Mouse (Mus musculus) MEL (cell line): ENCODE results near the gene Siae. TPM values are rescaled to one million over a fixed set of nuclear protein-coding genes. Genes with fewer than 3 reads are reported as not detected.

ENCODE experiments used
- DNase-seq: peaks from one replicate; pipeline ENCODE4 v3.0.0; 2011; ENCODE audit warnings: low read depth, low spot score
- H3K27ac ChIP-seq: 2 replicates; pipeline ENCODE4 v1.5.1; 2012; ENCODE audit warnings: low read depth, mild to moderate bottlenecking, control low read depth, low read length, moderate library complexity; ENCODE audit not compliant: control insufficient read depth
- H3K27me3 ChIP-seq, 2 experiments: fragments of 150-350 bp in 1 of 2; sonication (generic) in 1 of 2; 2 replicates each; pipeline ENCODE4 v1.6.1; 2012; ENCODE audit warnings: low read length in 2 of 2, mild to moderate bottlenecking in 2 of 2, improper control_type of control experiment in 1 of 2, moderate library complexity in 1 of 2; ENCODE audit not compliant: insufficient read depth in 2 of 2, control insufficient read depth in 1 of 2
- H3K36me3 ChIP-seq, 2 experiments: 2 replicates each; pipeline ENCODE4 v1.6.1; 2012 to 2014; ENCODE audit warnings: low read length in 2 of 2, improper control_type of control experiment in 1 of 2, inconsistent platforms in 1 of 2, mild to moderate bottlenecking in 1 of 2; ENCODE audit not compliant: insufficient read depth in 2 of 2, control insufficient read depth in 1 of 2
- H3K4me1 ChIP-seq, 2 experiments: fragments of 150-350 bp in 1 of 2; sonication (generic) in 1 of 2; 2 replicates each; pipeline ENCODE4 v1.6.1; 2012; ENCODE audit warnings: low read length in 2 of 2, improper control_type of control experiment in 1 of 2, mild to moderate bottlenecking in 1 of 2; ENCODE audit not compliant: insufficient read depth in 2 of 2, control insufficient read depth in 1 of 2
- H3K4me3 ChIP-seq, 2 experiments: fragments of 150-350 bp in 1 of 2; sonication (generic) in 1 of 2; 2 replicates each; pipeline ENCODE4 v1.5.1; 2012; ENCODE audit warnings: low read depth in 2 of 2, low read length in 2 of 2, mild to moderate bottlenecking in 2 of 2, moderate library complexity in 2 of 2, control low read depth in 1 of 2, improper control_type of control experiment in 1 of 2; ENCODE audit not compliant: control insufficient read depth in 1 of 2, insufficient read depth in 1 of 2
- H3K79me2 ChIP-seq: 2 replicates; pipeline ENCODE4 v1.6.1; 2012; ENCODE audit warnings: mild to moderate bottlenecking, low read length, moderate library complexity; ENCODE audit not compliant: control insufficient read depth, poor library complexity, insufficient read depth
- H3K9ac ChIP-seq: 2 replicates; pipeline ENCODE4 v1.6.1; 2012; ENCODE audit warnings: low read depth, mild to moderate bottlenecking, control low read depth, low read length, moderate library complexity; ENCODE audit not compliant: control insufficient read depth, poor library complexity, severe bottlenecking
- H3K9me3 ChIP-seq: fragments of 150-350 bp; sonication (generic); replicated peaks from 2 replicates; pipeline ENCODE4 v1.6.1; 2012; ENCODE audit warnings: mild to moderate bottlenecking, low read length, improper control_type of control experiment, moderate library complexity; ENCODE audit not compliant: insufficient read depth
- BHLHE40 ChIP-seq: IDR thresholded peaks from 2 replicates; pipeline ENCODE4 v1.6.1; 2012; ENCODE audit warnings: low read depth, mild to moderate bottlenecking, inconsistent platforms, low read length, improper control_type of control experiment, borderline replicate concordance
- CHD1 ChIP-seq: IDR thresholded peaks from 2 replicates; pipeline ENCODE4 v1.6.1; 2012; ENCODE audit warnings: low read depth, mild to moderate bottlenecking, inconsistent platforms, low read length, improper control_type of control experiment
- CTCF ChIP-seq, 3 experiments: IDR thresholded peaks in 2 of 3; conservative IDR thresholded peaks in 1 of 3; 2 replicates each; pipeline ENCODE4 v1.5.1; 2011 to 2012; ENCODE audit warnings: low read length in 3 of 3, low read depth in 2 of 3, mild to moderate bottlenecking in 2 of 3, improper control_type of control experiment in 1 of 3, inconsistent platforms in 1 of 3, mixed read lengths in 1 of 3, moderate library complexity in 1 of 3; ENCODE audit not compliant: control insufficient read depth in 1 of 3, insufficient read depth in 1 of 3, poor library complexity in 1 of 3, severe bottlenecking in 1 of 3
- ELF1 ChIP-seq: IDR thresholded peaks from 2 replicates; pipeline ENCODE4 v1.6.1; 2014; ENCODE audit warnings: low read depth, mild to moderate bottlenecking, inconsistent platforms, low read length, improper control_type of control experiment, moderate library complexity
- ETS1 ChIP-seq: IDR thresholded peaks from 2 replicates; pipeline ENCODE4 v1.6.1; 2012; ENCODE audit warnings: low read depth, mild to moderate bottlenecking, inconsistent platforms, low read length, improper control_type of control experiment, moderate library complexity
- GATA1 ChIP-seq: IDR thresholded peaks from 2 replicates; pipeline ENCODE4 v1.6.1; 2011; ENCODE audit warnings: low read depth, low read length, improper control_type of control experiment
- HCFC1 ChIP-seq: IDR thresholded peaks from 2 replicates; pipeline ENCODE4 v1.6.1; 2012; ENCODE audit warnings: low read depth, mild to moderate bottlenecking, inconsistent platforms, low read length, improper control_type of control experiment, moderate library complexity
- JUND ChIP-seq: IDR thresholded peaks from 2 replicates; pipeline ENCODE4 v1.6.1; 2011; ENCODE audit warnings: low read depth, mild to moderate bottlenecking, improper control_type of control experiment, low read length
- KAT2A ChIP-seq: conservative IDR thresholded peaks from 2 replicates; pipeline ENCODE4 v1.6.1; 2012; ENCODE audit warnings: low read depth, low read length, improper control_type of control experiment, inconsistent platforms
- MAFK ChIP-seq: IDR thresholded peaks from 2 replicates; pipeline ENCODE4 v1.6.1; 2011; ENCODE audit warnings: low read depth, mild to moderate bottlenecking, low read length, improper control_type of control experiment, borderline replicate concordance
- MAZ ChIP-seq: IDR thresholded peaks from 2 replicates; pipeline ENCODE4 v1.6.1; 2012; ENCODE audit warnings: low read depth, mild to moderate bottlenecking, inconsistent platforms, low read length, improper control_type of control experiment
- MEF2A ChIP-seq: IDR thresholded peaks from 2 replicates; pipeline ENCODE4 v1.6.1; 2014; ENCODE audit warnings: low read depth, mild to moderate bottlenecking, inconsistent platforms, low read length, improper control_type of control experiment; ENCODE audit not compliant: poor library complexity, insufficient replicate concordance, severe bottlenecking; ENCODE audit errors: extremely low read depth
- MXI1 ChIP-seq: IDR thresholded peaks from 2 replicates; pipeline ENCODE4 v1.6.1; 2011; ENCODE audit warnings: mild to moderate bottlenecking, low read depth, low read length, improper control_type of control experiment
- MYB ChIP-seq: IDR thresholded peaks from 2 replicates; pipeline ENCODE4 v1.6.1; 2011; ENCODE audit warnings: mild to moderate bottlenecking, low read depth, low read length, improper control_type of control experiment
- MYC ChIP-seq: IDR thresholded peaks from 2 replicates; pipeline ENCODE4 v1.6.1; 2011; ENCODE audit warnings: low read depth, mild to moderate bottlenecking, low read length, improper control_type of control experiment, moderate library complexity
- NELFE ChIP-seq: IDR thresholded peaks from 2 replicates; pipeline ENCODE4 v1.6.1; 2011; ENCODE audit warnings: low read depth, low read length, improper control_type of control experiment
- NRF1 ChIP-seq: IDR thresholded peaks from 2 replicates; pipeline ENCODE4 v1.6.1; 2014; ENCODE audit warnings: low read depth, mild to moderate bottlenecking, inconsistent platforms, low read length, improper control_type of control experiment, moderate library complexity; ENCODE audit not compliant: poor library complexity, insufficient read depth, severe bottlenecking
- POLR2A ChIP-seq, 2 experiments: IDR thresholded peaks; 2 replicates each; pipeline ENCODE4 v1.6.1; 2011 to 2012; ENCODE audit warnings: low read length in 2 of 2, mild to moderate bottlenecking in 2 of 2, control low read depth in 1 of 2, improper control_type of control experiment in 1 of 2, low read depth in 1 of 2, moderate library complexity in 1 of 2; ENCODE audit not compliant: control insufficient read depth in 1 of 2, insufficient read depth in 1 of 2, poor library complexity in 1 of 2
- POLR2AphosphoS2 ChIP-seq: IDR thresholded peaks from 2 replicates; pipeline ENCODE4 v1.6.1; 2011; ENCODE audit warnings: low read length, improper control_type of control experiment
- POLR2AphosphoS5 ChIP-seq: IDR thresholded peaks from 2 replicates; pipeline ENCODE4 v1.6.1; 2012; ENCODE audit warnings: low read depth, borderline replicate concordance, mild to moderate bottlenecking, inconsistent platforms, low read length, moderate library complexity, mixed read lengths
- RAD21 ChIP-seq: IDR thresholded peaks from 2 replicates; pipeline ENCODE4 v1.6.1; 2011; ENCODE audit warnings: mild to moderate bottlenecking, low read depth, low read length, improper control_type of control experiment
- RCOR1 ChIP-seq: IDR thresholded peaks from 2 replicates; pipeline ENCODE4 v1.6.1; 2012; ENCODE audit warnings: low read depth, mild to moderate bottlenecking, inconsistent platforms, low read length, improper control_type of control experiment
- SIN3A ChIP-seq: IDR thresholded peaks from 2 replicates; pipeline ENCODE4 v1.6.1; 2012; ENCODE audit warnings: low read length, improper control_type of control experiment, inconsistent platforms
- TAL1 ChIP-seq: IDR thresholded peaks from 2 replicates; pipeline ENCODE4 v1.6.1; 2012; ENCODE audit warnings: mild to moderate bottlenecking, inconsistent platforms, low read length, moderate library complexity, mixed read lengths
- TCF12 ChIP-seq: IDR thresholded peaks from 2 replicates; pipeline ENCODE4 v1.6.1; 2014; ENCODE audit warnings: low read depth, mild to moderate bottlenecking, inconsistent platforms, low read length, improper control_type of control experiment, moderate library complexity
- USF1 ChIP-seq: IDR thresholded peaks from 2 replicates; pipeline ENCODE4 v1.6.1; 2014; ENCODE audit warnings: low read depth, mild to moderate bottlenecking, inconsistent platforms, low read length, improper control_type of control experiment, moderate library complexity
- ZKSCAN1 ChIP-seq: IDR thresholded peaks from 2 replicates; pipeline ENCODE4 v1.6.1; 2012; ENCODE audit warnings: low read depth, mild to moderate bottlenecking, inconsistent platforms, low read length, improper control_type of control experiment, moderate library complexity
- ZMIZ1 ChIP-seq: IDR thresholded peaks from 2 replicates; pipeline ENCODE4 v1.6.1; 2012; ENCODE audit warnings: low read depth, mild to moderate bottlenecking, inconsistent platforms, low read length, improper control_type of control experiment, moderate library complexity
- ZNF384 ChIP-seq: IDR thresholded peaks from 2 replicates; pipeline ENCODE4 v1.6.1; 2012; ENCODE audit warnings: low read depth, mild to moderate bottlenecking, inconsistent platforms, low read length, improper control_type of control experiment
- polyA plus RNA-seq, 2 experiments: library from polyadenylated mRNA; stranded (reverse) in 1 of 2; unstranded in 1 of 2; fragments of >175 nt in 1 of 2; fragments of >200 nt in 1 of 2; gene quantifications; 2 replicates each; pipeline versions ENCODE4 v1.2.1 to v1.2.4; 2012; ENCODE audit warnings: low replicate concordance in 2 of 2, low read depth in 1 of 2; ENCODE audit not compliant: insufficient read length in 2 of 2, insufficient read depth in 1 of 2, missing spikeins in 1 of 2
- total RNA-seq: library from RNA; depleted of rRNA; stranded (reverse); fragments of 300-350 nt; gene quantifications from 2 replicates; pipeline ENCODE4 v1.2.3, GENCODE M21; 2012

The Siae gene
- total and polyA plus RNA-seq, 3 experiments = 4.9 to 9.2 TPM; not detected in 1

DNA sequence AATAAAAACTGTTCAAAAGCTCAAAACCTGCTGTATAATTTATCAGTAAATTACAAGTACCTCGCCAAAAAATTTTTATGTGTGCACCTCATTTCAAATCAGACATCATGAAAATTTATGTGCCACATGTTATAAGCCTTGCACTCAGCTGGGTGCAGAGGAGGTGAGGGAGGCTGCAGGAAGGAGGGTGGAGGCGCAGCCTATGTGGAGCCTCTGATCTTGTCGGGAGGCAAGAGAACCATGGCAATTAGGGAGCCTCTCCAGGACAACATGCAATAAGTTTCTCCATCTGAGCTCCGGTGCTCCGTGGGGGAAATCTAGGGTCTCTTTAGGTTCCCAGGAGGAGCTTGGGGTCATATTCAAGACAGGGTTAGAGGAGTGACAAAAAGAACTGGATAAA, 12.0 kb downstream of the Siae start:
- H3K9ac ChIP-seq = peak overlapping the region; percentile 67
- H3K36me3 ChIP-seq = peaks cover 0 to 69% of the 10 kb centered on the region in 2 experiments; a peak in 2 of 4 replicates
- no peaks in the 10 kb centered on the region for H3K9me3 ChIP-seq
- peak overlapping the region; percentile 83 for H3K27ac ChIP-seq
- no peaks in the 10 kb centered on the region for H3K27me3 ChIP-seq
- peak overlapping the region; percentile 54 to 72 for H3K4me3 ChIP-seq
- TF ChIP-seq HCFC1 (no peak), ZMIZ1 (no peak), CHD1 (no peak), GATA1 (no peak), ZKSCAN1 (no peak), MEF2A (no peak), ETS1 (peak; percentile 24; the same call in 1 of the 2 replicates), POLR2AphosphoS2 (no peak), POLR2A (IDR thresholded peaks at IDR 0.05; ENCODE audit: control insufficient read depth in 1 of 2, insufficient read depth in 1 of 2, low read depth in 1 of 2, low read length in 2 of 2, poor library complexity in 1 of 2) (no peak), MXI1 (peak; percentile 76), TCF12 (no peak), MYC (no peak; the same call in 1 of the 2 replicates), MAZ (0 out of 2 replicates have a peak, but pooled peaks have one; percentile 37), SIN3A (no peak), POLR2AphosphoS5 (no peak), TAL1 (no peak), BHLHE40 (no peak), ZNF384 (no peak)
- DNase-seq = peak; percentile 68
- H3K4me1 ChIP-seq = peaks cover 43 to 52% of the 10 kb centered on the region in 2 experiments
- no peaks in the 10 kb centered on the region for H3K79me2 ChIP-seq

DNA sequence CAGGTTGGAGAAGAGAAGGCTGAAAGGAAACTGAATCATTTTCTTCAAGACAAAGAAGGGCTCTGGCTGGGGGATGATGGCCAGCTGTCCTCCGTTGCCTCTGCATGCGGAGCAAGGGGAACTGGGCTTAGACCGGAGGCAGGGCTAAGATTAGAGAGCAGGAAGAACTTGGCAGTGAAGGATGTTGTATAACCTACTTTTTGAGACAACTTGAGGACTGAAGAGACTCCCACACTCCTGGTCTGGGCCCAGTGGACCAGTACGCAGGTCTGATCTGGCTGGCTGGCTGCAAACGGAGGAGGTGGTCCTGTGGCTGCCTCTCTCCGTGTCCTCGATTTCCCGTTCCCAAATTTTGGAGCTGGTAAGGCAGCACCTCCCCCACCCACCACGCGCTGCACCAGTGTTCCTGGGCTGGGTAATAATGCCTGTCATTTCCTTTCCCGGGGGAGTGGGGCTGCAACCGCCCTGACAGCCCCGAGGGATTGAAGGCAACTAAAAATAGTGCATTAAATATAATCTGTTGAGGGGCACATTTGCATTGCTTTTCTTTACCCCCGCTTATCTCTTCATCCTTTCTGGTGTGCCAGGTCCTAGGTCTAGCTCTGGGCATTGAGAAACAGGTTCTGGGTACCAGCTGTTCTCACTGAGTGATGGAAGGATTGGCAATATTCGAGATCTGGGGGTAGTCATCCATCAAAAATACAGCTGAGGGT, 12.6 kb downstream of the Siae start:
- no peaks in the 10 kb centered on the region for H3K9me3 ChIP-seq
- H3K79me2 ChIP-seq = no peaks in the 10 kb centered on the region
- peaks cover 48 to 58% of the 10 kb centered on the region in 2 experiments for H3K4me1 ChIP-seq
- peak; percentile 74 for DNase-seq
- peak overlapping the region; percentile 54 to 72 for H3K4me3 ChIP-seq
- peak overlapping the region; percentile 67 for H3K9ac ChIP-seq
- no peaks in the 10 kb centered on the region for H3K27me3 ChIP-seq
- peaks cover 0 to 74% of the 10 kb centered on the region in 2 experiments; a peak in 2 of 4 replicates for H3K36me3 ChIP-seq
- peak overlapping the region; percentile 83 for H3K27ac ChIP-seq
- TF ChIP-seq RCOR1 (no peak), NRF1 (no peak), BHLHE40 (no peak), ELF1 (no peak), GATA1 (peak; percentile 35; the same call in 1 of the 2 replicates), ZKSCAN1 (no peak), POLR2AphosphoS2 (no peak), MEF2A (no peak), USF1 (no peak), MYC (no peak), JUND (no peak), MXI1 (no peak; the same call in 1 of the 2 replicates), RAD21 (no peak), KAT2A (no peak), CTCF (IDR thresholded peaks at IDR 0.05 in 2 of 3, conservative IDR thresholded peaks at IDR 0.05 in 1 of 3; ENCODE audit: control insufficient read depth in 1 of 3, insufficient read depth in 1 of 3, low read depth in 2 of 3, low read length in 3 of 3, poor library complexity in 1 of 3, severe bottlenecking in 1 of 3) (no peak), MAFK (no peak), MYB (no peak), NELFE (no peak)
